Mouse (Mus musculus) cerebellum, adult 9-10 months (tissue): ENCODE data around the gene Dock1.
A peak's percentile ranks its signal among the peaks of the same experiment; 100 is the strongest.

Source experiments
- DNase-seq: peaks from one replicate; pipeline ENCODE4 v3.0.0; 2022

Dock1 gene

DNA sequence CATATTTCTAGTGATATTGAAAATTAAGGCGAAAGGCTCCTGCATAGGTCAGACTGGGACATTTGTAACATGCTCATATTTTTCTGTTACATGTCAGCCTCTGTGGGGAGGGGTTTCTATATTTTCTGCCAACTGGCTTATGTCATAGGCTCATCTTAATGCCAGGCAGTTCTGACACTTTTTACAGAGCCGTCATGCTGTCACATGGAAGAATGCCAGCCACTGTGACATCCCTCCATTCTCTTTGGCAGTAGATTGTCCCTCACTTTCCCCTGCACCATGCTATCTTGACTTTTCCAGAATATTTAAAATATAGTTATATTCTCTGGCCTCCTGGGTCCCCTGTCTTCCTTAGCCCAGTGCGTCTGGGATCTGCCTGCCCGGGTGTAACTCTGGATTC, 172.3 kb downstream of the Dock1 start:
- DNase-seq, result no peak

DNA sequence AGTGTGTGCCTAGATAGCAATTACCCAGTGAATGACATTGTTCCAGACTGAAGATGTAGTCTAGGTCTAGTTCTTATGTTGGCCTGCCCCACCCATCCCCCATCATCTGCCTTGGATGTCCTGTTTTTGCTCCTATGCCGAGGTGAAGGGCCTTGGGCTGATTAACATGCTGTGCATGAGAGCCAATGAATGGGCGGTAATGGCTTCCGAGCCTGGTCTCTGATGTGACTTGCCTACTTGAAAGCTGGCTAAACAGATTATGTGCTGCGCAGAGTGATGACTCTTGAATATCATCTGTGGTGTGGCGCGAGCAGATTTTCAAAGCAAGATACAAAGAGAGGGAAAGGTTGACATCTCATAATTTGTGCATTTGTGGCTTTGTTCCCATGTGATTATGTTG, 191.5 kb downstream of the Dock1 start:
- DNase-seq, result no peak

DNA sequence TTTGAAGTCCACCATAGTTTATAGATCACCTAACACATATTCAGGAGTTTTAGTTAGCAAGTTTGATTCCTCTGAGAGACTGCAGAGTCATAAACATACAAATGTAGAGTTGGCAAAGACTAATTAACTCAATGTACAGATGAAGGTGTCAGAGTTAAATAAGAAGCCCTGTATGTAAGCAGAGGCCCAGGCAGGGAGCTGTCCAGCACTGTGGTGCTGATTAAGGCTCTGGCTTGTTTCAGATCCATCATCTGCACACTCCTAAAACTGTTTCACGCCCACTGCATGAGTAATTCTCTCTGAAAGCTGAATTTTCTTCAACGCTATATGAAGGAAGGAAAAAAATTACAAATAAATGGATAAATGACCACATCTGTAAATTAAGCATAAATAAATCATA, 193.7 kb downstream of the Dock1 start:
- no peak for DNase-seq

DNA sequence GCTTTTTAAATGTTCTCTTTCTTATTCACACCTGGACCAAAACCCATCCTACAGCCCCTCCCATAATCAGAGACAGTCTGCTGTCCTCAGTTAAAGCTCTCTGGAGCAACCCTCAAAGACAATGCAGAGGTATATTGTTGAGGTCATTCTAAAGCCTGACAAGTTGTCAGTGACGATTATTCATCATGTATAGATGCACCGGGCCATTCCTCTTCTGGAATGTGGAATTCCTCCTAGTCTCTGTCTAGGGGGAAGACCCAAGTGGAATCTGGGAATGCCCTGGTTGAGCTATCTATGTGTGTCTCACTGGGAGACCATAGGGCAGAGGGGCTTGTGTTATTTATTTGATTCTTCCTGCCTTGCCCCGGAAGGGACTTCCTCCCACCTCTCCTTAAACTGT, 202.1 kb downstream of the Dock1 start:
- DNase-seq, result no peak

DNA sequence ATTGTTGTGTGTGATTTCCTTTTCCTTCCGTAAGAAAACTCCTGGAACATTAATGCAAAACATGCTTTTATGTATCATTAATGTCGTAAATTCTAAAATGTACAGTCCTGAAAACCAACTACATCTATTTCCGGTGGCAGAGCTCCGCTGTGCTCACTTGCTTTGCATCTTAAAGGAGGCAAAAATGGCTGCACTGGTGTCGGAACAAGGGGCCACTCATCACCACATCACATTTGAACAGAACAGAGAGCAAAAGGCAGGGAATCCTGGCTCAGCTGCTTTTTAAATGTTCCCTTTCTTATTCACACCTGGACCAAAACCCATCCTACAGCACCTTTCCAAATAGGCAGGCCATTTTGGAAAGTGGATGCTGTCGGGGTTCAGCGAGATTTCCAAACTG, 202.5 kb downstream of the Dock1 start:
- DNase-seq, result no peak

DNA sequence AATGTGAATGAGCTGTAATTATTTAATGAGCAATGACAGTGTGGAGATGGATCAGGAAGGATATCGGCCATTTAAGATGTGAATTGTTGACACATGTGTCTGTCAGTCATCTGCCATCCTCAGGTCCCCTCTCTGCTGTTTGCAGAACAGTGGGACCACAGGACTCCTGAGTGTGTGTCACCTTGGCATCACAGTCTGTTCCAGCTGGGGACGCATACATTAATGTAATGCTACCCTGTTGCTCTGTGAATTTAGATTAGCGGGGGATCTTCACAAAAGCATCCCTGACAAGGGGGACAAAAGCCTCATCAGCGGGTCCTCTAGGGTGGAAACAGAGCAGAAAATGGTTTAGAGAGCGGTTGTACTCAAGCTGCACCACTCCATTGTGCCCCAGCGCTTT, 208.5 kb downstream of the Dock1 start:
- DNase-seq, result no peak

DNA sequence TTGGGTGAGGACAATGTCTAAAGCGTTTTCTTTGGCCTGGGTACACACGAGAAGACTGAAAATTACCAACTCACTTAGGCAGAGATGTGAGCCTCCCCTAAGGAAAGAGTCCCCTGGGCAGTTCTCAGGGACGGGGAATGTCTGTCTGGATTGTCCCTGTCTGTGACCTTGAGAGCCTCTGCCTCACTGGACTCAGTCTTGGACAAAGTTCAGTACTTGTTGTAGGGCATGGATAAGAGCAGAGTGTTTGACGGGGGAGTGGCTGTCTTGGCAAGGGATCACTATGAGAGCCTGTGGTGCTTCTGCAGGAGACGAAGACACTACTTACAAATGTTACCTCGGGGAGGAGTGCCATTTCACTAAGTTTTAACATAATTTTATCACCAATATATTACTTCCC, 210.0 kb downstream of the Dock1 start:
- no peak for DNase-seq

DNA sequence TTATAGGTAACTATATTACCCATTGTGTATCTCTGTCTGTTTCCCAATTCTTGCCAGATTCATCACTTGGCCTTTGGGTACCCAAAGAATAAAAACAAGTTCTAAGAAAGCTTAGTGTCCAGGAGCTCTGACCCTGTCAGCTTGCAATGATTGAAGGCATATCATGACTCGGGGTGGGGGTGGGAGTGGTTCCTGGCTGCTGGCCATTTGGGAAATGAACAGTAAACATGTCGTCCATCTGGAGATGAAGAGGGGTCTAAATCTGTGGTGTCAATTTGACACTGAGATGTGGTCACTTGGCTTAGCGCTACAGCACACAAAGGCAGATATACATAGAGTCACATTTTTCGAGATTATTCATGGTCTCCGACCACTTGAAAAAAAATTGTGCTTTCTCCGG, 213.1 kb downstream of the Dock1 start:
- no peak for DNase-seq

DNA sequence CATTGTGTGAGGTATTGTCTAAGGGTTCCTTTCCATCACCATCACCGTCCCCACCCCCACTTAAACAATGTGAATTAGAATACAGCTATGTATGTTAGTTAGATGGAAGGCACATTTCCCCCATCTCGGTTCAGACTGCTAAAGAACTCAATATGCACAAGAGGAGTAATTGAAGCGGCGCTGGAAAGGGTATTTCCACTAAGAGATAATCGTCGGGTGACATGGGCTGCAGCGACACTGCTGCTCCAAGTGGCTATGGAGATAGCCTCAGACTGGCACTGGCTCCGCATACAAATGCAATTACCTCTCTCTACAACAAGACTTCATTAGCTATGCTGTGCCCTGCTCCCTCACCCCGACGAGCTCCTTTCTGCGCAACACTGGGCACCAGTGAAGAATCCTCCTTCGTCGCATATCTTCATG, 222.0 kb downstream of the Dock1 start:
- no peak for DNase-seq

DNA sequence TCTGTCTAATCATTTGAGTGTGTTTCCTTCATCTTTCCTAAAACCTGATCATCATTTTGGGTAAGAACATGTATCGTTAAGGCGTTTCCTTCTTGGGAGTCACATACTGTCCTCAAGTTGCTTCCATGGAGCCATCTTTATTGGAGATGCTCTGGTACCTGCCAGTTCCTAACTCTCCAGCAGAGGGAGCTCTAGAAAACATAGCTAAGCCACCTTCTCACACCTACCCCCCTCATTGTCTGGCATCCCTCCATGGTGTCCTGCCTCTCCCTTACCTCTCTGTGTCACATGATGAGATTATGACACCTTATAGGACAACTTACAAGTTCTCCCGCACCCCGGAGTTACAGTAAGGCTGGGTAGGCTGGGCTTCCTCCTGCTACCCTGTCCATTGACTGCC, 222.5 kb downstream of the Dock1 start:
- DNase-seq, result peak; percentile 1

DNA sequence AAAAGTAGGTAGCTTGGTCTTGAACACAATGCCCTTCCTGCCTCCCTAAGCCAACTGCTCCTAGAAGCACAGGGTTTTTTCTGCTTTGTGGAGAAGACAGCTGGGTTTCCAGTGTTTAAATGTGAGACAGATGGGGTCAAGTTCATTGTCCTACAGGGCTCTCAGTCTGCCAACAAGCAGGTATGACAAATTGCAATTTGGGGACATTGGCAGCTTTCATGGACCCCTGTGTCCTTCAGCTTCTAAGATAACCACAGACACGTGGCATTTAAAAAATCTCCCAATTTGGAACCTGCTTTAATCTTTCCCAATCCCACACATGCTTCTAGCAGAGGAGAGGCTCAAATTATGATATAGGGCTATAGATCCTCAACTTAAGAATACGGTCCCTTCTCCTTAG, 224.2 kb downstream of the Dock1 start:
- no peak for DNase-seq

DNA sequence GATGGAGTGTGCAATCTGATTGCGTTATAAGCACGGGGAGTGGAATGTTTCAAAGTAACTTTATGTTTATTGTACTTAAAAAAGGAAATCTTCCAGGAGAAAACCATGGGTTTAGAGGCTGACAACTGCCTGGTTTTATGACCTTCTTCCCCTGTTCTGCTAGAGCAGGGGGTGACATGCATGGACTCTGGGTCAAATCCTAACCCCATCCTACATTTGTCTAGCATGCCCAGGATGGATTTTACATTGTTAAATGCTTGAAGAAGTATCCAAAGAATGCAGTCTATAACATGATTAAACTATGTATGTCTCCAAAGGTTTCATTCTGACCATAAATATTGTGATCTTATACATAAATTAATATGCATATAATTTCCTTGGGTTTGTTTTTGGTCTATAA, 229.0 kb downstream of the Dock1 start:
- DNase-seq, result no peak

DNA sequence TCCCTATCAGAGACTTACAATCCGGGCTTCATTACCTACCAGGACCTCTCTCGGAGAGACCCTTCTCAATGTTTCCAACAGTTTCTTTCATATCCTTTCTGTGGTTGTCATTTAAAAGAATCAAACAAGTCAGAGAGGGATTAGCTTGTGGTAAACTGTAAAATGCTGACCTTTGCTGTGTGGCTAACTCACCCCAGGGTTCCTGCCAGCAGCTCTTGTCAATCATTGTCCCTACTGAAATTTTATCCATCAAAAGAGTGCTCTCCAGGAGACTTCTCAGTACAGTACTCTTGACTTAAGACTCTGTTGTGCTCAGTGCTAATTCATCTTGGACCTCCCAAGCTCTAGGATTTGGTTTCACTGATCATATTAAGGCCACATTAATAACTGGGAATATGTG, 231.5 kb downstream of the Dock1 start:
- no peak for DNase-seq

DNA sequence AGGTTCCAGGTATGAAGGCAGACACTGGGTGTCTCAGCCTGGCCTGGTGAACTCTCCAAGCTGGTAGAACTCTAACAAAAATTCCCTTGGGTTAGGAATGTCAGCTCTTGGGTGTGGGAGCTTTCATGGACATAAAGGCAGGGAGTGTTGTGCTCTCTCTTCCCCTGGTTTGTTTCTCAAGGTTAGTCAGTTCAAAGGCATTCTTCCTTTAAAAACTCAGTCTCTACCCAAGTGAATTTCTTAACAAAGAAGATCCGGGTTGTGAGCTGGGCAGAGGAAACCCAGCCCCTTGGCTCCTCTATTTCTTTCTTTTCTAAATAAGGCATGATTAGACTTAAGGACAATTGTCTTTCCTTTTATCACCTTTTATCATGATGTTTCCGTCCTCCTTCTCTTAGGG, 261.4 kb downstream of the Dock1 start:
- no peak for DNase-seq

DNA sequence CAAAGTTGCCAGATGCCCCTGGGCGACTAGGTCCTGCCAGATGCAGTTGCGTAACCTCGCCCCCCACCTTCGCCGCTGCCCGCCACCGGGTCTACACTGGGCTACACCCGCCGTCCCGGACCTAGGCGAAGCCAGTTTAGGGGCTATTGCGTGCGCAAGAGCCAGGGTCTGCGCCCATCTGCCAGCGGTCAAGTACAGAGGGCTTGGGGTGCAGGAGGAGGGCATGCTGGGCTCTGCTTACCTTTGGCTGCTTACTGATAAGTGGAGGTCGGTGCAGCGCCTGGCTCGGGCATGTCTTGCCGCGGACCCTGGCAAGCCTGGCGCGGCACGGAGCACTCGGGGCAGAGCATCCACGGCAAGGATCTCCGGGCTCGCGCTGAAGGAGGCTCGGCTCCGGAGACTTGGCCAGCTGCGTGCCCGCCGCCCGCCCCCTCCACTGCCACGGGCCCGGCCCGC, 267.0 kb downstream of the Dock1 start:
- DNase-seq, result no peak

DNA sequence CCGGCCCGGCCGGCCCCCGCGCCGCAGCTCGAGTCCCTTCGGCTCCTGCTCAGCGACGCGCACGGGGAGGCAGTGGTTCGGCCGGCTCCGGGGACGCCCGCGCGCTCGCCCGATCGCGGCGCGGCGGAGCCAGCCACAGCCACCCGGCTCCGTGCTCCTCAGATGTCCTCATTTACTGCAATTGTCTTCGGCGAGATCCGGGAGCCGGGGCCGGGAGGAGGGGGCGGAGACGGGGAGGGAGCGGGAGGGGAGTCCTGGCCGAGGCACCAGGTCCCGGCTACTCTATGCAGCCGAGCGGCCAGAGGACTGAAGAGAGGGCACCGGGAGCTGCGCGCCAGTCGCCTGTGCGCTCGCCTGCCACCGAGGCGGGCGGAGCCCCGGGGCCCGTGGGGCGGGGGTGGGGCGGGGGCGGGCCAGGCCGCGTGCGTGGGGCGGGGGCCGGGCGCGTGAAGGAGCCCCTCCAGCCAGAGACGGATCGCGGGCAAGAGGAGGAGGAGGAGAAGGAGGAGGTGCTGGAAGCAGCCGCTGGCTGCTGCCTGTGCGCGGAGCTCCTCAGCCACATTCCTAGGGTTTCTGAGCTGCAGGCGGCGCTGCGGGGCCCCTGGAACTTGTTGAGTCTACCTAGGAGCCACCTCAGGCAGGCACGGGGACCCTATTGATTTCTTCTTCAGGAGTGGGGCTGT, 267.6 kb downstream of the Dock1 start, which contains the start of gene Fam196a:
TSS of gene Fam196a (minus strand) at position 504 of the 683 bp plus-strand sequence.
- DNase-seq, result no peak

DNA sequence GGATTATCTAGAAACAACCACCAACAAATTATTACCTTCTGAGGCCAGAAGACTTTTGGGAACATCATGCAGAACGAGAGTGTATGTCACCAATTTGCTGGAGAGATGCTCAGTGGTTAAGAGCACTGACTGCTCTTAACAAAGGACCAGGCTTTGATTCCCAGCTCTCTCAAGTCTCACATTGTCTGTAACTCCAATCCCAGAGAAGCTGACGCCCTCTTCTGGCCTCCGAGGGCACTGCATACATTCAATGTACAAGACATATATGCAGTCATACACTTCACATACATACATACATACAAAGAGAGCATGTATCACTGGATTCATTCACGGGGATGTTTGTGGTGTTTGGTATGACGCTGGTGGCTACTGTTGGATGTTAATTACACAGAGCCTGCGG, 271.4 kb downstream of the Dock1 start:
- no peak for DNase-seq

DNA sequence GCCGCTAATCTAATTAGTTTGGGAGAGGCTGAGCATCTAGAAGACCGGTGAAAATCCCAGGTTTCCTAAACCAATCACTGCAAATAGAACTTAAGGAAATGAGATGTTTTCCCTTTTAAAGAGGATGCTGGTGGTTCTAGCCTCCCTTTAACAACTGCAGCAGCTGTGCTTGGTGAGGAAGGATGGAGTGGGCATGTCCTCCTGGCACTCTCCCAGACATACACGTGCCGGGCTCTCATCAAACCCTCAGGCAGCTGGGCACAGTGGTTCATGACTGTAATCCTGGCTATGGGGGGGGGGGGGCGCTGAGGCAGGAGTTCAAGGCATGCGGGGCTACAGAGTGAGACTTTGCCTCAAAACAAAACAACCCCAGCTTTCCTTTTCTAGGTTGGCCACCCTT, 272.6 kb downstream of the Dock1 start:
- no peak for DNase-seq

DNA sequence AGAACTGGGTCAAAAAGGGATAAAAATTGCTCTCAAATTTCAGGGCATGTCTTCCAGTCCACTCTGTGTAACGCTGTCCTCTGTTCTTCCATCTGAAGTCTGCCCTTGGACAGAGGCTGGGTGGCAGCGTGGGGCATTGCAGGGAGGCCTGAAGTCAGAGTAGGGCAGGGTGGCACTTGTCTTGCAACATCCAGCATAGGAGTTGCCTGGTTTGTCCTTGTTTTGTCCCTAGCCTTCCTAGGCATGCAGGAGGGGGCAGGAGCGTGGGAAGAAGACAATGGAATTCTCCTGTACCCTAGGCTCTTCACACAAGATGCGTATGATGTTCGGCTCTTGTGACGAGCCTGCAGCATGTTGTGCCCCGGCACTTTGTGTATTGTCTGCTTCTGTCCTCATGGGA, 273.2 kb downstream of the Dock1 start:
- no peak for DNase-seq

DNA sequence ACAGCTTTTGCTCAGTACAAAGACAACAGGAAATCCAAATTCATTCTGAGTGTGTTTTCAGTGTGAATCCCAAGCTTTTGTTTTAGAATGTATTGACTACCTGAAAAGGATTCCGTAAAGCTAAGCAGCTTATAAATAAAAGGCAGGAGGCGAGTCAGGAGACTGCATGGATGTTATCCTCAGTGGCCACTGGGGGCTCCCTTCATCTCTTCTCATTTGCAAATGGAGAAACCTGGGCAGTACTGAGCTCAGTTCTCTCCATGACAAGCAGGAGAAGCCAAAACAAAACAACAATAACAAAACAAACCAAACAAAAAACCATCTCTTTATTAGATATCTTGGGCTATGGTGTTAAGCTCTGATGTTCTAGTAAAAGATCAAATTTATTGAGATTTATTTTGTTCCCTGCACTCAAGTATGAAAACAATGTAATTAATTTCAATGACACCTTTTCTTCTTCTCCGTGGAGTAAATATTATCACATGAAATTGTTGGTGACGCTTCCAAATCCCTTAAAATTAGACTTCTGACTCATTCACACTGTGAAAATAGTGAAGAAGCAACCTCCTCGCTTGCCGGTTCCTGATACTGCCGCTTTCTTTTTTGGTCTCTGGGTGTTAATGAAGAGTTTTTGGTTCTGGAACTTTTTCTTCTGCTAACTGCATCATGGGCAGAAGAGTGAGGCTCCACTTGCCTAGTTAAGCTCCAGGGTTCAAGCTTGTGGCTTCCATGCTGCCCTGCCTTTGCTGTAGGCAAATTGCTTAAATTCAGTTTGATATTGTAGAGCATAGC, 275.7 kb downstream of the Dock1 start:
- no peak for DNase-seq

DNA sequence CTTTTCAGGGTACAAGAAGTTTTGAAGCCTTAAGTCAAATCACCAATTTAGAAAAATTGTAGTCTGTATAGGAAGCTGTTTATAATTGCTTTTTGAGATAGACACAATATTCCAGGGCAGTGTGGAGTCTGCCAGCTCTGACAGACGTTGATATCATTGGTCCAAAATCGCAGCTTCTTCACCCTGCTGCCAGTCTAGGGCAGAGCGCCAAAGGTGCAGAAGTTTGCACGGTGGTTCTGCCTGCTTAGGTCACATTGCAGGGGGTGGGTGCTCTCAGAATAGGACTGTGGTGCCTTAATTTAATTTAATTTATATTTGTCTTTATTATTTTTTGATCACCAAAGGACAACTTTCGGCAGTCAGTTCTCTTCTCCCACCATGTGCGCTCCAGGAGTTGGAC, 288.6 kb downstream of the Dock1 start:
- no peak for DNase-seq

DNA sequence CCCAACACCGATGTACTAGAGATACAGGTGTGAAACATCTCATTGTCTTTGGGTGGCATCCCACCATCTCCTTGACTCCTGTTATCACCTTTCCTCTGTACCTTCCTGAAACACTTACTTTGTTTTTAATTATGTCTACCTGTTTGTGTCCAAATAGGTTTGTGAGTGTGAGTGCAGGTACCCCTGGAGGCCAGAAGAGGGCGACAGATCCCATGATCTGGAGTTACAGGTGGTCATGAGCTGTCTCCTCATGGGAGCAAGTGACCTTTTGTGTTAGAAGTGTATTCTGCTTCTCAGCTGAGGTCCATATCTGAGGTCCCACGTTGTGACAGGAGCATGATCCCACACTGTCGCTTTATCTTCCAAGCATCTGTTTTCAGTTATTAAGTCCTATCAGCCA, 290.4 kb downstream of the Dock1 start:
- no peak for DNase-seq

DNA sequence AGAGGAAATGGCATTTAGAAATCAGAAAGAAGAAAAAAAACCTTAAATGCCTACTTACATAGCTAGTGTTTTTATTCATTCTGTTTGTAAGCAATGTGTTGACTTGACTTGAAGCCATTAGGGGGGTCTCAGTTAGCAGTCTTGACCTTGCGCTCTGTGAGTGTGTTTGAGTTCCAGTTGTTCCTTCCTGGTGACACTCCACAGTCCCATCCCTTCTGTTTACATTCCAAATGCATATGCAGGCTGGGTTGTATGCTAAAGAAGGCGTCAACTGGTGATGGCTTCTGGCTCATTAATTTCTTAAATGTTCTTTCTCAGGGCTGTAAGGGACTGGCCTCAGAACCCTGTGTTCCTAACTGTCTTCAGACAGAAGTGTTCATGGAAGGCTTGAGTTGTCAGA, 291.2 kb downstream of the Dock1 start:
- no peak for DNase-seq

DNA sequence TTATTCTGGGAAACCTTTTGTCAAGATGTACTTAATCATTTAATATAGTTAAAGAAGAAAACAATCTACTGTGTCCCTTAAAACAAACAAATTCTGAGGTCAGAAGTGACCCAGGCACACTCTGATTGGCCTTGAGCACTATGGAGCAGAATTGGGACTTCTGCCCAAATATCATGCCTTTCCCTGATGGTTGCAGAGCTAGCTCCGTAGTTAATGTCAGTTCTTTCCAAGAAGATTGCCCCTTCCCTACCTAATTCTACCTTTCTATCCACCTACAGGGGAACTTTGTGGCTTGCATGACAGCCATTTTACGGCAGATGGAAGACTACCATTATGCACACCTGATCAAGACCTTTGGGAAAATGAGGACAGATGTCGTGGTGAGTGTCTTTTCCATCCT, 319.8 kb downstream of the Dock1 start:
- DNase-seq, result no peak

DNA sequence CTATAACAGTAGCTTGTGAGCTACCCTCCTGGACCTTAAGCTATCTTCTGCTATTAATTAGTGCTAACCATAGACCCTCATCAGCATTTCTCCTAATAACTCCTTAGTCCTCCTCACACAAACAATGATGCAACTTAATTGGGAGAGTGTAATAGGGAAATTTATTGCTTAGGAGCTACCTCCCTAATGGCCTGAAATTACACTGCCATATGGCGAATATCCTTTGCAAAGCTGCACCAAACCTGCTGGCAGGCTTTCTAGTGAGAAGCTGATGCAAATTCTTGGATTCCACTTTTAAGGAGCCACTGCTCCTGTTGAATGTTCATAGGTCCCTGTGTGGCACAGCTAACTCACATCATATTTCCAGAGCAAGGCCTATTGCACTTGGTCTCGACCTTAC, 320.5 kb downstream of the Dock1 start:
- DNase-seq, result peak; percentile 2
